Mouse (Mus musculus) thymus, adult 2 months (tissue): ENCODE results near the gene Lypla2. TPM values are rescaled to one million over a fixed set of nuclear protein-coding genes. Genes with fewer than 3 reads are reported as not detected.
"Not testable (repeated sequence)": the region's sequence is repeated elsewhere in the genome, so short reads cannot be mapped to it uniquely, and the experiment has no call there.

ENCODE experiments used
- DNase-seq: peaks from one replicate; pipeline ENCODE4 v3.0.0; 2021
- H3K27ac ChIP-seq: fragments of 200-500 bp; 2 replicates; pipeline ENCODE4 v1.5.1; 2012; ENCODE audit warnings: low read length, control low read depth; ENCODE audit not compliant: control insufficient read depth, insufficient read depth
- H3K27me3 ChIP-seq: fragments of 200-500 bp; 2 replicates; pipeline ENCODE4 v1.6.1; 2012; ENCODE audit warnings: mild to moderate bottlenecking, low read length, moderate library complexity, mixed read lengths; ENCODE audit not compliant: control insufficient read depth, insufficient read depth
- H3K36me3 ChIP-seq: fragments of 200-500 bp; 2 replicates; pipeline ENCODE4 v1.6.1; 2012; ENCODE audit warnings: mild to moderate bottlenecking, low read length, moderate library complexity; ENCODE audit not compliant: control insufficient read depth, insufficient read depth
- H3K4me1 ChIP-seq: fragments of 200-500 bp; replicated peaks from 2 replicates; pipeline ENCODE4 v1.6.1; 2012; ENCODE audit warnings: low read length; ENCODE audit not compliant: control insufficient read depth, insufficient read depth
- H3K4me3 ChIP-seq: fragments of 200-500 bp; 2 replicates; pipeline ENCODE4 v1.5.1; 2012; ENCODE audit warnings: mild to moderate bottlenecking, low read length, control low read depth, moderate library complexity; ENCODE audit not compliant: control insufficient read depth, insufficient read depth
- CTCF ChIP-seq: fragments of 200-500 bp; IDR thresholded peaks from 2 replicates; pipeline ENCODE4 v1.5.1; 2012; ENCODE audit warnings: mild to moderate bottlenecking, control low read depth, low read length, moderate library complexity, borderline replicate concordance; ENCODE audit not compliant: control insufficient read depth, poor library complexity, insufficient read depth; ENCODE audit errors: extremely low read depth
- POLR2A ChIP-seq: fragments of 200-500 bp; IDR thresholded peaks from 2 replicates; pipeline ENCODE4 v1.6.1; 2012; ENCODE audit warnings: mild to moderate bottlenecking, low read length, control low read depth, moderate library complexity; ENCODE audit not compliant: control insufficient read depth, poor library complexity, insufficient read depth; ENCODE audit errors: extremely low read depth
- WGBS: fragments of 180-500 bp; shearing (Covaris S2); methylation state at CpG from one replicate; pipeline ENCODE4 v1.1.7; 2018; 5-methylcytosine and 5-hydroxymethylcytosine counted together
- polyA plus RNA-seq: library from polyadenylated mRNA; depleted of rRNA; stranded (reverse); fragments of >200 nt; gene quantifications from 2 replicates; pipeline ENCODE4 v1.2.3, GENCODE M21; 2012

The Lypla2 gene
- polyA plus RNA-seq, 1 experiment: 224 TPM

- peak; percentile 93 for DNase-seq
- TF ChIP-seq POLR2A (peak; percentile 97), CTCF (peak; percentile 61)
- Histone ChIP-seq H3K27ac (no peak within 1 kb of the TSS), H3K36me3 (peaks cover 6% of the 10 kb centered on the region), H3K4me3 (peak within 1 kb of the TSS; percentile 58), H3K4me1 (peaks cover 8% of the 10 kb centered on the region), H3K27me3 (no peaks in the 10 kb centered on the region)
- under 1% methylated on average over 81 of the region's 81 CpGs for WGBS
These were observed 14.7 kb upstream of the Lypla2 start, which contains the start of gene Pithd1 for GRCm38 (mm10) chr4:135986943-135987710. Gene Pithd1 (minus strand): TSS chr4:135987264.

GRCm38 (mm10) chr4:135986301-135986942, 14.0 kb upstream of the Lypla2 start:
- TF ChIP-seq CTCF: no peak
- no peak for TF ChIP-seq POLR2A
- no peak overlapping the region for H3K27ac ChIP-seq
- no peaks in the 10 kb centered on the region for H3K27me3 ChIP-seq
- peak overlapping the region; percentile 58 for H3K4me3 ChIP-seq
- H3K4me1 ChIP-seq: peaks cover 8% of the 10 kb centered on the region
- H3K36me3 ChIP-seq: peaks cover 6% of the 10 kb centered on the region
- 14% methylated on average over 23 of the region's 23 CpGs for WGBS
- DNase-seq: no peak

GRCm38 (mm10) chr4:135985769-135986168, 13.3 kb upstream of the Lypla2 start:
- 97% methylated on average over 7 of the region's 7 CpGs for WGBS
- H3K4me1 ChIP-seq: peaks cover 8% of the 10 kb centered on the region
- peaks cover 6% of the 10 kb centered on the region for H3K36me3 ChIP-seq
- no peaks in the 10 kb centered on the region for H3K27me3 ChIP-seq
- H3K27ac ChIP-seq: no peak overlapping the region
- no peak overlapping the region for H3K4me3 ChIP-seq
- no peak for TF ChIP-seq CTCF
- no peak for TF ChIP-seq POLR2A
- no peak for DNase-seq

GRCm38 (mm10) chr4:135985193-135985592, 12.8 kb upstream of the Lypla2 start:
- H3K4me1 ChIP-seq: peaks cover 8% of the 10 kb centered on the region
- 80% methylated on average over 5 of the region's 5 CpGs for WGBS
- no peak overlapping the region for H3K4me3 ChIP-seq
- peaks cover 6% of the 10 kb centered on the region for H3K36me3 ChIP-seq
- no peak for TF ChIP-seq CTCF
- TF ChIP-seq POLR2A: no peak
- no peak overlapping the region for H3K27ac ChIP-seq
- no peaks in the 10 kb centered on the region for H3K27me3 ChIP-seq
- no peak for DNase-seq

- Histone ChIP-seq H3K27me3 (no peaks in the 10 kb centered on the region), H3K27ac (no peak overlapping the region), H3K4me3 (no peak overlapping the region), H3K4me1 (peaks cover 8% of the 10 kb centered on the region), H3K36me3 (peaks cover 6% of the 10 kb centered on the region)
- WGBS: 97% methylated on average over 5 of the region's 5 CpGs
- no peak for DNase-seq
- TF ChIP-seq CTCF (no peak), POLR2A (no peak)
These were observed 12.1 kb upstream of the Lypla2 start for GRCm38 (mm10) chr4:135984556-135984955.

- no peak for DNase-seq
- peaks cover 10% of the 10 kb centered on the region for H3K36me3 ChIP-seq
- no peak overlapping the region for H3K4me3 ChIP-seq
- peaks cover 8% of the 10 kb centered on the region for H3K4me1 ChIP-seq
- H3K27ac ChIP-seq: no peak overlapping the region
- no peaks in the 10 kb centered on the region for H3K27me3 ChIP-seq
- 87% methylated on average over 7 of the region's 7 CpGs for WGBS
- TF ChIP-seq POLR2A (no peak), CTCF (no peak)
These were observed 9.2 kb upstream of the Lypla2 start for GRCm38 (mm10) chr4:135981524-135982063.

GRCm38 (mm10) chr4:135980223-135980622, 7.8 kb upstream of the Lypla2 start:
- not testable (repeated sequence) for H3K27ac ChIP-seq, H3K4me3 ChIP-seq, H3K27me3 ChIP-seq, DNase-seq, H3K4me1 ChIP-seq
- peaks cover 17% of the 10 kb centered on the region for H3K36me3 ChIP-seq
- WGBS: 91% methylated on average over 5 of the region's 5 CpGs
